Mouse (Mus musculus) WW6 (cell line): ENCODE measurements around the gene Pls1.

Experiments
- DNase-seq: peaks from one replicate; pipeline ENCODE4 v3.0.0-alpha.2; 2013; ENCODE audit warnings: low read depth, low spot score

The Pls1 gene

DNA sequence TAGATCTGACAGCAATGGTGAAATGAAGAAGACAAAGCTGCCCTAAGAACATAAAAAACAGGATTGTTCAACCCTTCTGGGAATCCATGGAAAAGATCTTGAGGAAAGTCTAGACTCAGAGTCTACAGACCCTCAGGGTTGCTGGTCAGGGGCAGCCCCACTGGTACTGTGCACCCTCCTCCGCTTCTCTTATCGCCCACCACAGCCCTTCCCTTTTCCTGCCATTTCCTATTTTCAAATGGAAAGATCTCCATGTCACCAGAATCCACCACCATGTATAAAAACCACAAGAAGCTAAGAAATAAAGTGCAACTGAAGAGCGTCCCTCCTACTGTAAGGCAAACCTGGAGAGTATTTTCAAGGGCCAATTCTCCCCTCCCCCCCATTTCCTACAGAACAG is 41.3 kb downstream of the Pls1 start:
- DNase-seq = no peak

- DNase-seq = no peak
Measured at GRCm38 (mm10) chr9:95801610-95802451, 43.3 kb downstream of the Pls1 start.

- no peak for DNase-seq
Measured at GRCm38 (mm10) chr9:95796323-95796722, 48.8 kb downstream of the Pls1 start.

DNA sequence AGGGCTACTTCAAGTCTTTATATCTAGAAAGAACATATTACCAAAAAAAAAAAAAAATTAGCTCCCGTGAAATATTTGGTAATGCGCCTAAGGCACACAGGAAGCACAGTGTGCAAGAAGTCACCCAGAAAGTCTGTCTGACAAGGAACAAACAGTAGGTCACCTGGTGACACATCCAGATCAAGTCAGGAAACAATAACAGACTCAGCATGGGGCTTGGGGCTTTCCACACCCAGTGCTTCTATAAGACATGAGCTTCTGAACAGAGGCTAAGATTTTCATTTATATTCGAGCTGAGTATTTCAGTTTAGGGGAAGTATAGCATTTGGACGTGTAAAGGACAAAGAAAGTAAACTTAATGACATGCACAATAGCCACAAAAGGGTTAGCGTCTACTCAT is 49.3 kb downstream of the Pls1 start:
- DNase-seq = no peak

- no peak for DNase-seq
Measured at GRCm38 (mm10) chr9:95795077-95795784, 49.9 kb downstream of the Pls1 start.

GRCm38 (mm10) chr9:95793986-95794744 is 50.9 kb downstream of the Pls1 start:
- DNase-seq = no peak

DNA sequence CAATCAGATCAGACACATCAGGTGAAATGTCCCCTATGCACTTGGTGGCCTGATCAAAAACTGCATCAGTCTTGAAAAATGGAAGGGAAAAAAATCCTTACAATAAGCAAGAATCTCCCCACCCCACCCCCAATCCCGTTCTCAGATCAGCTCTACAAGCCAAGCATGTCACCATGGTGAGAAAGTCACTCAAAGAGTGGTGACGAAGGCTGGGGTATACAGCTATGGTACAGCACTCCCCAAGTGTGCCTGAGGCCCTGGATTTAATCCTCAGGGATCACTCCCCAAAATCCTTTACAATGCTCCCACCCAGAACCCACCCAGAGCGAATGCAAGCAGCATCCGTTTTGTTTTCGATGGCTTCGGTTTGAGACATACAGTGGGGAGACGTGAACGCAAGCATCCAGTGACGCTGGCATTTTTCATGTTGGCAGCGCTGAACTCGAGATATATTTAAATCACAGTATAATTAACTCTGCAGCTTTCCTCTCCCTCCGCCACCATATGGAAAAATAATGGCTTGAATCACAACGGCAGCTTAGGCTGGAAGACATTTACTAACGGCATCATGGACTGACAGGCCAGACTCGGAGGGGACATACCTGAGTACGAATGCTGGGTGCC is 60.1 kb downstream of the Pls1 start:
- no peak for DNase-seq

- no peak for DNase-seq
Measured at GRCm38 (mm10) chr9:95783646-95784293, 61.3 kb downstream of the Pls1 start.

GRCm38 (mm10) chr9:95771671-95772070 is 73.4 kb downstream of the Pls1 start:
- no peak for DNase-seq

GRCm38 (mm10) chr9:95763218-95763617 is 81.9 kb downstream of the Pls1 start:
- no peak for DNase-seq

DNA sequence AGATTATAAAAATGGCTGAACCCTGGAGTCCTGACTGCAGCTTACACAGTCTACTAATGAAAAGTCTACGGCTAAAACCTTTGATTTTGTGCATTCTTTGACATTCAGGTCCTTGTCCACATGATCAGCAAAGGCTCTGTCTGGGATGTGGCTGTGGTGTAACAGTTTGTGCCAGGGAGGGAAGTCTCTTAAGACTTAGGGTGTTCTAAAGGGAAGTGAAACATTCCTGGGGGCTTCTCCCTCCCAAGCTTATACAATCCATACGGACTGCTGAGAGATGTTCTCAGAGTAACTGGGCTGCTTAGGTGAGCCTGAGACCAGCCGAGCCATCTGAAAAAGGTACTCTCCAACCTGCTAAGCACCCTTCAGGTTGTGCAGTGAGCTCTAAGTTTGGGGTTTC is 82.9 kb downstream of the Pls1 start:
- no peak for DNase-seq

DNA sequence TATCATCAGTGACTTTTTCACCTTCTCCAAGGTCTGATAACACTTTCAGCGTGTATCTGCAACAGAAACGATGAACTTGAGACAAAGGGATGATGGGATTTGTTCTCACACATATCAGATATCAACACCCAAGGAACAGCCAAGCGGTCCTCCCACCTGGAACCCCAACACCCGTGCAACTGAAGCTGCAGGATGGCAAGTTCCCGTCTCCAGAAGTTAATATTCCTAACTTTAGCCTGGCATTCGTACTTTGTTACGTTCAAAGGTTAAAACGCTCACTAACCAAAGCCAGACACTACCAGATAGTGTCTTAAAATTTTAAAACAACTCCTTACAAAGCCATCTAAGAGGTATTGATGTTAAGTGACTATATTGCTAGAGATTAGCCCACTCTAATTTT is 83.7 kb downstream of the Pls1 start:
- no peak for DNase-seq

- DNase-seq = no peak
Measured at GRCm38 (mm10) chr9:95750746-95751145, 94.4 kb downstream of the Pls1 start.

DNA sequence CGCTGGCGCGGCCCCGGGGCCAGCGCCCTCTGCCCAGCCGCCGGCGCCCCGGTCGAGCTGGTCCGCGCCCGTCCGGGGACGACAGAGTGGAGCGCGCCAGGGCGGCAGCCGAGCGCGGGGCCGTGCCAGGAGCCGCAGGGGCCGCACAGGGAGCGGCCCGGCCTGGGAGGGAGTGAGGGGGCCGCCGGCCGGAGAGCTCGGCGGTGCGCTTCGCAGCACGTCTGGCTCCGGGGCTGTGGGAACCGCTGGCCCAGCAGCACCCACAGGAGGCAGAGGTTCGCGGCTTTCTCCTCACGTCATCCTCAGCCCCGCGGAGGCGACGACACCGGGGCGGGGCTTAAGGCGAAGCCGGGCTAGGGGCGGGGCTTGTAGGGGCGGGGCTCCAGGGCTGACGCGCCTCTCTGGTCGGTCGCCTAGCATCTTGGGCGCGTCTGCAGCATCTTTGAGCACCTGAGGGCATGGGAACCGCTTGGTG is 95.0 kb downstream of the Pls1 start, which contains the start of gene Trpc1:
Gene Trpc1 (minus strand): TSS at position 339 of the 475 bp plus-strand sequence.
- peak; percentile 72 for DNase-seq

DNA sequence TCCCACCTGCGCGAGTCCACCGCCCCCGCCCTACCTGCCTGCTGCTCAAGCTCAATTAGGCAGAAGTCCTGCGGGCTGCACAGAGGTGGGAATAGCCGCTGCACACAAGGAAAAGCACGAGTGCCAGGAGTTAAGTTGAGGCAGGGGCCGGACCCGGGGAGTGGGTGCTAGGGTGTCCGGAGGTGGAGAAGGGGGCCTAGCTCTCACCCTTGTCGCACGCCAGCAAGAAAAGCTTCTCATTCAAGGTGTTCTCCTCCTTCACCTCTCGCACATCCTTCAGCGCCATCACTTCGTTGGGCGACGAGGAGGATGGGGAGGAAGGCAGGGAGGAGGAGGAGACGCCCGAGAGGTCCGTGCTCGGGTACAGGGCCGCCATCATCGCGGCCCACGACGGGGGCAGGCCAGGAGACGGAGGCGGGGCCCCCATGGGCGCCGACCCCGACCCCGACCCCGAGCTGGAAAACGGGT is 95.6 kb downstream of the Pls1 start:
- peak; percentile 18 for DNase-seq

DNA sequence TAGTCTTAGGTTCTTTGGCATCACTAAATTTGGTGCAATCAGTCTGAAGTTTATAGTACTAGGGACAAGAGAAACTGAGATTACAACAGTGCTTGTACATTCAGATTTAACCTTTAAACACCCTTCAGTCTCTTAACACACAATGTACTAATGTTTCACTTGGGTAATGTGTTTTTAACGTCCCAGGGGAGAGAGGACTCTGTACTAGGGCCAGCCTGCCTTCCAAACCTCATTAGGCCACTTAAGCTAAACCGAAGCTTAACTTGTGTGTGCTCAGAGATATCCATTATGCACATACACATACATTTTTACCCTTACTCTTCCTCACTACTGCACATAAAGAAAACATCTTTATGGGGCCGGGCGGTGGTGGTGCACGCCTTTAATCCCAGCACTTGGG is 97.8 kb downstream of the Pls1 start:
- no peak for DNase-seq

DNA sequence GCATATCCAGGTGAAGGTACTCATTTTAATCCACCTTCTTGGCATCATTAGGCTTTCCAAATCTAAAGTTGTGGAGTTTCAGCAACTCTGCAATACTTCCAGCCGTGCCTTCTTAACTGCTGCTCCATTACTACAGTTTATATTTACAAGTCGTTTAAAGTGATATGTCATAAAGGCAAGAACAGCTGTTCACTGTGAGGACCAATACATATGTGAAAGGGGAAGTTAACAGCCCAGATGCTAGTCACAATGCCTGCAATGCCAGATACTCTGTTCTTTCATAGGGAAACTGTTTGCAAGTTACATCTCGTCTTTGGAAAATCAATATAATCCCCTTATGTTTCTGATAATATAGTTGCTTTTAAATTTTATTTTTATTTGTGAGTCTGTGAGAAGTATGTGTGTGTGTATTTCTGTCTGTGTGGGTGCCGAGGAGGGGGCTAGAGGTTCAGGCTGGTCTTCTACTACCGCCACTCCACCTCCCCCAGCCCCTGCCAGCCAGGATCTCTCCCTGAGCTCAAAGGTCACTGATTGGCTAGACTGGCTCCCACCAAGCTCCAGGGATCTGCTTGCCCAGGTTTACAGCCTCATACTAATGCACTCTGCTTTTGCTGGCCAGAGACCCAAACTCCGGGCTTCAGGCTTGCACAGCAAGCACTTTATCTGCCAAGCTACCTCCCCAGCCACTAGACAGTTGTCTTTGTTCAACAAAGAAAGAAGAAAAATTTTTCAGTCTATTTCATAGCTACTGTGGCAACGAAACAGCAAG is 100.1 kb downstream of the Pls1 start:
- no peak for DNase-seq

GRCm38 (mm10) chr9:95736238-95736637 is 108.9 kb downstream of the Pls1 start:
- DNase-seq = no peak

DNA sequence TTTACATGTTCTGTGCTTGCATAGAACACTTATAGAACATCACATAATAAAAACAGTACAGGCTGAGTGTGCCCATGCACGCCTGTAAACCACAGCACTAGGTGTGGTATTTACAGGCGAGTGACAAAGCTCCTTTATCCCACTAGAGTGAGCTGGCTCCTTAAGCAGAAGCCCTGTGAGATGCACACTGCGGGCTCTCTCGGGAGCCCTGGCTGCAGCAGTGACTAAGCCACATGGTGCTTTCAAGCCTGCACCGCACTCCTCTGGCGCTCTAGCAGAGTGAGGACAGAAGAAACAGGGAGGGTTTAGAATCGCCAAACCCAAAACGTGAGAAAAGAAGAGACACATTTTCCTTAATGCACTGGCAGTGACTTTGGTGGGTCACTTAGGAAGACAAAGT is 132.5 kb downstream of the Pls1 start:
- no peak for DNase-seq

DNA sequence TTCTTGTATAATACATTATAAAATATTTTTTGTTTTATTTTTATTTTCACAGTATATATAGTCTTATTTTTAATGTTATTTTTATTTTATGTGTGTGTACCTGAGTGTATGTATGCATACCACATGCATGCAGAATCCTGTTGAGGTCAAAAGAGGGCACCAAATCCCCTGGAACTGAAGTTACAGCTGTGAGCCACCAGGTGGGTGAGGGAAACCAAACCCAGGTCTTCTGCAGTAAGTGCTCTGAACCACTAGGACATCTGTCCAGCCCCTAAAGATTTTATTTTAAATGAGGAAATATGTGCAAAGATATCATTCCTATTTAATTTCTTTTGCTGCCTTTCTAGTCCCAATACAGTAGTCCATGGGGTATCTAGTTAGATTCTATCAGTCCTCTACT is 136.2 kb downstream of the Pls1 start:
- no peak for DNase-seq
